Mouse (Mus musculus): ENCODE measurements at regions not wholly inside any gene's neighbourhood (a gene's known extent, or its start where the extent isn't known, plus 50 kb on each side); places are given as distances from the start of the nearest gene placed in this dataset.

DNA sequence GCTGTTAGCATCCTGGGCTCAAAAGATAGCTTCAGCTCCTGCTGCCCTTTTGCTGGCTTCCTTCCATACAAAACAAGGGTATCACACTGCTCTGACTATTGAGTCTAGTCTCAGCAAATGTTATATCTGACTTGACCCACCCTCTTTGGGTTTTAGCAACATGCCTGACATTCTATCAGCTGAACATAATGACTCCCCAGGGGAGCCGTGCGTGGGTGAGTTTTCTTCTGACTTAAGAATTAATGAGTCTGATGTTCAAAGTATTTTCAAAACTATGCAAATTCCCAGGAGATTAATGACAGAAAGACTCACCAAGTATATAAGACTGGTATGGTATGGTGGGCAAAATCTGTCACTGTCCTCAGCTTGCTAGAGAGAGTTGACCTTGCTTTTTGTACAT lies 159.0 kb downstream of the Pmp22 start:
- no peak for DNase-seq (ENCODE audit: low read depth, low spot score)

DNA sequence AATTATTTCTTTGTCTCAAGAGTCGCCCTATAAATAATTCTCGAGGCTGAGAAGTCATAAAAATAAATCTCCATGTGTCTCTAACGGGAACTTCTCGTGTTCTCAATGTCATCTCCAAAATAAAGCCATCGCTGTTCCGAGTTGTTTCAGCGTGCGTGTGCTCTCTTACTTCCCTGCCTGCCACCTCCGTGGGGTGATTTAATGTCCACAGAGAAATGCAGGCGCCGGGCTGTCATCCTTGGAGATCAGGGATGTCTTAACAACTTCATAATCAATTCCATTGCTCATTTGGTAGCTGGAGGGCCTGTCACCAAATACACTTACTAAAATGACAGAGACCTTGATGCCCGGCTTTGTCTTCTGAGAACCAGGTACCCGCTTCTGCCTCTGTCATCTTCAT lies 161.8 kb downstream of the Pmp22 start:
- no peak for DNase-seq (ENCODE audit: low read depth, low spot score)

- no peak for DNase-seq (ENCODE audit: low read depth, low spot score)
Measured at GRCm38 (mm10) chr11:63293485-63293884, 164.7 kb downstream of the Pmp22 start.

DNA sequence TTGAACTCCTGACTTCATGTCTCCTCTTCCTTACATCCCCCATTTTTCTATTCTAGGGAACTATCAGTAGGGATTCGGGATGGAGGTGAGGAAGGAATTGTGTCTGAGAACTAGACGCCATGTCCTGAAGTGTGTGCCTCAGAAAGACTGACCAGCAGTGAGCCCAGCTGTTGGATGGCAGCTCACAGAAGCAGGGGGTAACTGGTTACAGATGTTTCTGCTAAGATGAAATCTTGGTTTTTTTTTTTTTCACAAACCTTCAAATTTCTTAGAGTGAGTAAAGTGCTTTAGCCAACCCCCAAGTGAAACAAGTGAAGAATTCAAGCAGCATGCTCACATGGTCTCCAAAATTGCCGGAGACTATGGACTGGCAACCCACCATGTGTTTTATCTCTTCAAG lies 165.7 kb downstream of the Pmp22 start:
- peak; percentile 16 for DNase-seq (ENCODE audit: low read depth, low spot score)

DNA sequence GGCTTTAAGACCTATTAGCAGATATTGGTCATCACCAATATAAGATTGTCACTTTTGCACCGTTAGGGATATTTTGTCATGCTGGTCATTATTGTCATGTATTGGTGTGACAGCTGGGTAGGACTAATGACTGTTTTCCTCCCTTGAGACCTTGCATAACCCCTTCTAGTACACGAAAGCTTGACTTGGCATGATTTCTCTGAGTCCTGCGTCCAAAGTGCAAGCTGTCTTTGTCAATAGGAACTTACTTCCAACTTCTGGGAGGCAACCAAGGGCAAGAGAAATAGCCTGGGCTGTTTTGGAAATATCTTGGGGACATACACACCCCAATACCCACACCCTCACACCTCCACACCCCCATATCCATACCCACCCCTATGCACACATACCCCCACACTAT lies 167.7 kb downstream of the Pmp22 start:
- DNase-seq (ENCODE audit: low read depth, low spot score), result no peak

GRCm38 (mm10) chr11:63299712-63300581 lies 171.2 kb downstream of the Pmp22 start:
- peak; percentile 51 for DNase-seq (ENCODE audit: low read depth, low spot score)

DNA sequence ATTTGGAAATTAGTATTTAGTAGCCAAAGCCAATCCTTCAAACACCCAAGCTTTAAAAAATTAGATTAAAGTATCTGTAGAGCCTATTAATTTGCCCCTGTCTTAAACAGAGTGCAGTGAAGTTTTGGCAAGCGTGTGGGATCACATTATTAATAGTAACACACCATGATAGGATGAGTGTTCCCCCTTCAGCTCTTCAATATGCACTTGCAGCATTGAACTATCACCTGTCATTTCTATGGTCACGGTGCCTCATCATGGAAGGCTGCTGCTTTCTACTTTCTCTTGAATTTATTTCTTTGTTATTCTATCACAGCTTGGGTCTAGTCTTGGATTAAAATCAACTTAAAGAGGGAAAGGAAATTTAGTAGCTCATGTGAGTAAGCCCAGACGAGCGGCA lies 196.4 kb downstream of the Pmp22 start:
- DNase-seq (ENCODE audit: low read depth, low spot score), result no peak

DNA sequence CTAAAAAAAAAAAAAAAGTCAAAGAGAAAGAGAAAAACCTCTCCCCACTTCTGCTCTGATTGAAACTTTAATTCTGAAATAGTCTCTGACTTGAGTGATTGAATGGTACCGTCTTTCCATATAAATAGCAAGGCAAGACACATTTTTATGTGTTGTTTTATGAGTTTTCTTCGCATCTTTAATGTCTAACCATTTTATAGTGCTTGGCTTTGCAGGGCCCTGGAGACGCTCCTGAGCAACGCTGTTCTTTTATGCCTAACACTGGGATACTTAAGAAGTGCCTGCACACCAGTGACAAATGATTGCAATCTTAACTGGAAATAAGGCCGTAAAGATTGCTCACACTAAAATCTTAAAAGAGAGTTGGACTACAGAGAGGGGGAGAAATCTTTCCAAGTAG lies 198.1 kb downstream of the Pmp22 start:
- no peak for DNase-seq (ENCODE audit: low read depth, low spot score)

- peak; percentile 49 for DNase-seq (ENCODE audit: low read depth, low spot score)
Measured at GRCm38 (mm10) chr11:63337503-63337902, 208.7 kb downstream of the Pmp22 start.

DNA sequence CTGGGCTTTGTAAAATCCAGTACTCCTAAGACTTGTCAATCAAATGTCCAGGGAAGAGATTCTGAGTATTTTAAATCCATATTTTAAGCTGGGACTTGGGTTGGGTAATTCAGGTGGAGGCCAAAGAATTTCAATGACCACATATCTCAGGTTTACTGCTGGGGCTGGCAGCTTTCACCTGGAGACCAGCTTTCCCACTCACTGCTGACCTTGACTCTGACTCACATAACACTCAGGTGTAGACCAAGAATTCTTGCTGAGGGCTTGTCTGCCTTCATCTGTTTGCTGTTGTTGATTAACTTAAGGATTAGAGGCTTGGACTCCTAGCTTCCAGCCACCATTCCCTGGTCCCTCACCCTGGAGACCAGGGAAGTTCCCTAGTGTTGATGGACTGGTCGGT lies 209.5 kb downstream of the Pmp22 start:
- DNase-seq (ENCODE audit: low read depth, low spot score), result no peak

DNA sequence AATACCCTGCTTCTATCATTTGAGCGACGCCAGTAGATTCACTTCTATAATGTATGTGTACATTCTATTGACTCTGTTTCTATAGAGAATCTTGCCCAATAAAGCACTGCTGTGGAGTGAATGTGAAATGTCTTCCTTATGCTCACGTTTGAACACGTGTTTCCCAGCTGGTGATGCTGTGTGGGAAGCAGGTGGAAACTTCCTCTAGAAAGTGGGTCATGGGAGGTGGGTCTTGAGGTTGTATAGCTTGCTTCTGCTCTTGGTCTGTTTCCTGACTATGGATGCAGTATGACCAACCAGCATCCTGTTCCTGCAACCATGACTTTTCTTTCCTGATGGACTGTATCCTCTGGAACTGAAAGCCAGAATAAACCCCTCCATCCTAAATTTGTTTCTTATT lies 216.9 kb downstream of the Pmp22 start:
- DNase-seq (ENCODE audit: low read depth, low spot score), result no peak

DNA sequence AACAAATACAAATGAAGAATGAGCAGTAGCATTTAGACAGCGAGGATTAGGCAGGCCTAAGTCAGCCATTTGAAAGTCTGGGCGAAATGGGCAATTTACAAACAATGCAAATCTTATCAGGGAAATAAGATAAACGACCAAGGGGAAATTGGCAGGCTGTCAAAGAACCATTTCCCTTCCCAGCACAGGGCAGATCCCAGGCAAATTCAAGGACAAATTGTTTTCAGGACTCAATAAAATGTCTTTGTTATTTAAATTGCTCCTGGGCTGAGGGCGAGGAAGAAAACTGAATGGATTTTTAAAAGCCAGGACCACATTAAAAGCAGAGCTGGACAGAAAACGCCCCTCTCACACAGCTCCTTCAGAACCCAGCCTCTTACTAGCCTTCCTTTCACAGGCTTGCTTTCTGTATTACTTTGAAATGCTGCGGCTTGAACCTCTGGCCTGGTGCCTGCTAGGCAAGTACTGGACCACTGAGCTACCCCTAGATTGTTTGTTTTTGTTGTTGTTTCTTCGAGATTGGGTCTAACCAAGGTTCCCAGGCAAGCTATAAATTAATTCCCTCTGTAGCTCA lies 221.4 kb downstream of the Pmp22 start:
- no peak for DNase-seq (ENCODE audit: low read depth, low spot score)

GRCm38 (mm10) chr11:63351999-63352398 lies 223.2 kb downstream of the Pmp22 start:
- no peak for DNase-seq (ENCODE audit: low read depth, low spot score)

DNA sequence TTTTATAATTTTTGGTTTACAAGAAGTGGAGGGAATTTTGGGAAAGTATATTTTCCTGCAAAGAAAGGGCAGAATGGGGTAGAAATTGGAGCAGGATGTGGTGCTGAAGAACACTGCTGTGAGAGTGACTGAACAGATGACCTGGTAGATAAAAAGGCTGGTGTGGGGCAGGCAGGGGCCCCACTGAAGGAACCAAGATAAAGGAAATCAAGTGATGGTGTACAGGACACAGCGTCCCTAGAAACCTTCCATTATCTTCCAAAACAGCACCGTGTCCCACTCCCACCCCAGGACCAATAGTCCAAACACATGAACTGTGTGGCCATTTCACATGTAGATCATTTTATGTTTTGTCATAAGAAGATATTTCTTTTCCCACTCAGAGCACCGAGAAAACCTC lies 224.2 kb downstream of the Pmp22 start:
- no peak for DNase-seq (ENCODE audit: low read depth, low spot score)

GRCm38 (mm10) chr11:63353671-63354070 lies 224.9 kb downstream of the Pmp22 start:
- DNase-seq (ENCODE audit: low read depth, low spot score), result no peak

DNA sequence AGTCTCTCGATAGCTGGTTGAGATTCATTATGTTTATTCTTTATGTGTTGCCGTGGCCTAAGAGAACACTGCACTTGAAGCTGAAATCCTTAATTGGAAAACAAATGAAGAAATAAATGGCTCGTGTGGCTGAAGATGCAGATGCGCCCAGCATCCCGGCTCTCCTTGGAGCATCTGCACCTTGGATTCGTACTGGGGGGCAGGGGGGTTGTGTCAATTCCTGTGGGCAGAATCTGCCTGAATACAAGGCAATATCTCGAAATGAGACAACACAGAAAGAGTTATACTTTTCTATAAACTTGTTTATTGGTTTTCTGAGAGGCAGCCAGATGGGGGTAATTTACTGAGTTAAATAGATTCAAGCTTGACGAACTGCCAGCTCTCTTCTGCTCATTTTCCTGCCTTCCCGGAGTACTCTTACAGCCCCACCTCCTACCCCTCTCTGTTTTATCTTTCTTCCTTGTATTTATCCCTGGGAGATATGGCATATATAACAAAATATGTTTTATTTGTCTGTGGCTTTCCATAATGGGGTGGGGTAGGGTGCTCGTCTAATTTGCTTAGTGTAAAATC lies 229.1 kb downstream of the Pmp22 start:
- DNase-seq (ENCODE audit: low read depth, low spot score), result no peak

- DNase-seq (ENCODE audit: low read depth, low spot score), result no peak
Measured at GRCm38 (mm10) chr11:63367756-63368265, 239.0 kb downstream of the Pmp22 start.

DNA sequence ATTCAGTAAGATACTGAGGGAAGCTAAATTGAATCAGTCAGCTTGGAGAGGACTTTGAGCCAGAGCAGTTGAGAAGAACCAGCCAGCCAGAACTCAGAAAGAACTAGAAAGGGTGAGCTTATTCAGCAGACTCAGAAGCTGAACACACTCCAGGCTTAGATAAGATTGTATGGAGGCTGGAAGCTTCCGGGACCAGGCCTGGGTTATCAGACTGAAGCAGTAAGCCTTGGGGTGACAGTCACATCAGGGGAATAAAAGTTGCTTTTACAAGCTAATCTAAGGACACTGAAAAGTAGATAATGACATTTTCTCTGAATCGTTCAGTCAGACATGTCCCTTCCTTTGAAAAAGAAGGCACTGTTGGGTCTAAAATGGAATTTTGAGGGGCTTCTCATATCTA lies 240.7 kb downstream of the Pmp22 start:
- DNase-seq (ENCODE audit: low read depth, low spot score), result no peak

DNA sequence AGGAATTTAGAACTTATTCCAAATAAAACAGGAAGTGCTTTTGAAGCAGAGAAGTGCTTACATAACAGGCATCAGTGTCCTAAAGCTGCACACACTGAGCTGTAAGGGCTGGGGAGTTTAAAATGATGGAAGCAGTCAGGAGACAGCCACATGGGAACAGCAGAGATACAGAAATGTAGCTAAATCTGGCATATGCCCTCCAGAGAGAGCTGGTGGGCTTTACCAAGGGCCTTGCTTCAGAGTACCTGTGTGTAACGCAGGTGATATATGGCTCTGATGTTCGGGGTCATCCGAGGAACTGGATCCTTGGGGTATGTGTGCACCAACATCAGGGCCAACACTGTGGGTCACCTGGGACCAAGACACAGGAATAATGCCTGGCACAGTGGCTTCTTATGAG lies 247.5 kb downstream of the Pmp22 start:
- no peak for DNase-seq (ENCODE audit: low read depth, low spot score)

DNA sequence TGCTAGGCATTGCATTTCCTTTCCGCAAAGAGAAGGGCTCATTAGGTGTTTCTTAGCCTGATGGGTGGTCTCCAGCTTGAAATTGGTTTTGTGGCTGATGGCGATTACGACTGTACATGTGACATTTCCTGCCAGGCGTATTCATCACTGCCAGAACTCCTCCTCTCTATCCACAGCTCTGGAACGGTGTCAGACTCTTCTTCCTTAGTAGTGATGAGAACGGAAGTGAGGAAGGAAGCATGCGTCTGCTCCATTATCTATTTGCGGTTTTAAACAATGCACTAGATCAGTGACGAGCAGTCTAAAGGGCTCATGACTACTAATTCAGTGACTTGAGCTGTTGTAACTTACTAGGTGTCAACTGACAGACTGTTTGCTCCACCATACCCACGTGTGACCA lies 248.2 kb downstream of the Pmp22 start:
- DNase-seq (ENCODE audit: low read depth, low spot score), result peak; percentile 6

DNA sequence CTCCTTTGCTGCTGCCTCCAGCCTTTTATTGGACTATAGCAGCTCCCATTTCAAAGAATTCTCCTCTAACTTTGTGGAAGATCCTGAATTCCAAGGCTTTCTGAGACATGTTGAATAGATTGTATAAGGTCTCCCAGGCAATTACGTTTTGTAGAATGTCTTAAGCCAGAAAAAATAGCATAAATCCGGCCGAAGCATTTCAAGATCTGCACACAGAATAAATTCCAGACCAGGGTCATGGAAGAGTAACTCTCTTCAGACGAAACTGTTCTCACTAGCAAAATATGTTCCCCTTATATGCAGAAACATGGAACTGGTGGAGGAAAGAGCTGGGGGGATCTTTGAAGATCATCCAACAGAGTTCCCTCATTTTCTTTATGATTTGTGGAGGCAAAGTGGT lies 259.5 kb downstream of the Pmp22 start:
- DNase-seq (ENCODE audit: low read depth, low spot score), result no peak

GRCm38 (mm10) chr11:63391478-63391877 lies 262.7 kb downstream of the Pmp22 start:
- no peak for DNase-seq (ENCODE audit: low read depth, low spot score)

DNA sequence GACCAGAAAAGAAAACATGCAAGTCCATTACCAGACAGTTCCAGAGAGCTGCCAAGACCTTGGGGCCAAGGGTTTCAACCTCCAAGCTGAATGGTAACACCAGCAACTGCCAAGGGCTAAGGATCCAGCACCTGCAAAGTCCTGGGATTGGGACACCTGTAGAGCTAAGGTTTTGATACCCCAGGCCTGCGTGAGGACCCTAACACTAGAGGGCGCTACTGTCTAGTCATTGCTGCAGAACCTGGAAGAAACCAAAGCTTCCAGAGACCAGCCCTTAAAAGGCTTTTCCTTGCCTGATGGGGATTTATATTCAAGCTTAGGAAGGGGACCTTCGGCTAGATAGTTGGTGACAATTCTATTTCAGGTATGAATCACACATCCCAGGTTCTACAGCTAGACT lies 263.6 kb downstream of the Pmp22 start:
- peak; percentile 25 for DNase-seq (ENCODE audit: low read depth, low spot score)

Measured in forelimb bud, embryonic 11.5 days (tissue).